Mouse (Mus musculus) kidney, adult 2 months (tissue): ENCODE measurements around the gene Coq10a. TPM values are rescaled to one million over a fixed set of nuclear protein-coding genes. Genes with fewer than 3 reads are reported as not detected.
"Not testable (repeated sequence)": the region's sequence is repeated elsewhere in the genome, so short reads cannot be mapped to it uniquely, and the experiment has no call there.

ENCODE experiments used
- DNase-seq: peaks from one replicate; pipeline ENCODE4 v3.0.0; 2021
- H3K27ac ChIP-seq: fragments of 200-500 bp; 2 replicates; pipeline ENCODE4 v1.5.1; 2012; ENCODE audit warnings: low read depth, low read length, control low read depth, inconsistent platforms; ENCODE audit not compliant: insufficient read depth
- H3K27me3 ChIP-seq: fragments of 200-500 bp; replicated peaks from 2 replicates; pipeline ENCODE4 v1.6.1; 2012; ENCODE audit warnings: mild to moderate bottlenecking, moderate library complexity, low read length, inconsistent platforms; ENCODE audit not compliant: control insufficient read depth, insufficient read depth
- H3K36me3 ChIP-seq: fragments of 200-500 bp; 2 replicates; pipeline ENCODE4 v1.6.1; 2012; ENCODE audit warnings: mild to moderate bottlenecking, moderate library complexity, low read length, inconsistent platforms; ENCODE audit not compliant: control insufficient read depth, insufficient read depth
- H3K4me1 ChIP-seq: fragments of 200-500 bp; 2 replicates; pipeline ENCODE4 v1.6.1; 2011; ENCODE audit warnings: low read length; ENCODE audit not compliant: control insufficient read depth, insufficient read depth
- H3K4me3 ChIP-seq: fragments of 200-500 bp; 2 replicates; pipeline ENCODE4 v1.5.1; 2011; ENCODE audit warnings: mild to moderate bottlenecking, low read depth, low read length, control low read depth; ENCODE audit not compliant: insufficient read depth
- CTCF ChIP-seq: fragments of 200-500 bp; conservative IDR thresholded peaks from 2 replicates; pipeline ENCODE4 v1.5.1; 2011; ENCODE audit warnings: low read depth, mild to moderate bottlenecking, control low read depth, low read length, moderate library complexity, mixed read lengths; ENCODE audit not compliant: insufficient read depth, insufficient read length
- POLR2A ChIP-seq: fragments of 200-500 bp; IDR thresholded peaks from one replicate; pipeline ENCODE4 v1.6.1; 2011; ENCODE audit warnings: low read depth, low read length, control low read depth
- WGBS: fragments of 180-500 bp; shearing (Covaris S2); methylation state at CpG from one replicate; pipeline ENCODE4 v1.1.7; 2018; 5-methylcytosine and 5-hydroxymethylcytosine counted together
- polyA plus RNA-seq: library from polyadenylated mRNA; depleted of rRNA; stranded (reverse); fragments of >200 nt; gene quantifications from 2 replicates; pipeline ENCODE4 v1.2.3, GENCODE M21; 2012

Coq10a gene
- polyA plus RNA-seq, 1 experiment: 58.7 TPM

DNA sequence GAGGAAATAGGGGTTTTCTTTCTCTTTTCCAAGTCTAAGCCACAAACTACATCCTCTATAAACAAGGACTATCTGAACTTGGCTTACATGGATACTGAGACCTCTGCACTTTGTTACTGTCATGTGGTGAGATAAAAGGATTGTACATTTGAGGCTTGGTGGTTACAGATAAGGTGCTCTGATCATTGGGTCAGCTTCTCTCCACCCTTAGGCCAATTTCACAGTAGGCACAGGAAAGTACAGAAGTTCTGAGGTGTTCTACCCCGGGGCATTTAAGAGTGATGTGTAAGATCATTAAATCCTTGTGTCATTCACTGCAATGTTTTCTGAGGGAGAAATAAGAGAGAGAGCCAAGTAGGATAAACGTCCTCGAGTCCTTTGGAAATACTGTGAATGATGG lies 32.2 kb downstream of the Coq10a start:
- no peak for TF ChIP-seq POLR2A
- TF ChIP-seq CTCF: no peak
- peak overlapping the region; percentile 97 for H3K27ac ChIP-seq
- H3K36me3 ChIP-seq: no peaks in the 10 kb centered on the region
- peak overlapping the region; percentile 78; the same call in 1 of the 2 replicates for H3K4me3 ChIP-seq
- 63% methylated on average over 3 of the region's 3 CpGs for WGBS
- no peak for DNase-seq
- peaks cover 19% of the 10 kb centered on the region for H3K4me1 ChIP-seq
- H3K27me3 ChIP-seq: no peaks in the 10 kb centered on the region

DNA sequence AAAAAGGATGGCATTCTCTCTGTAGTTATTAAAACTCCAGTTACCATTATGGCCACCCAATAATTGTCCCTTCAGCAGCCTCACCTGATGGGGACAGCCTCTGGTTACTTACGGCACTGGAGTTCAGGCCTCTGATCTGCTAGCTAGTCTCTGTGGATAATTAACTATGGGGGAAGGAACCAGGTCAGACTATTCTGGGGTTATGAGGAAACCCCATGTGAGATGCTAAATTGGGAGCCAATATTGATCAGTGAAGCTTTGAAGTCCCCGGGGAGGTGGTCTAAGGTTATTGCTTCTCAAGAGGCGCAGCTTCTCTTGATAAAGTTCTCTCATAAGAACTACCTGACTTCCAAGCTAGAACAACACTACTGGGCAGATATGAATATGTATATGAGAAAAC lies 32.6 kb downstream of the Coq10a start:
- peak; percentile 59 for DNase-seq
- H3K27me3 ChIP-seq: no peaks in the 10 kb centered on the region
- 73% methylated on average over 3 of the region's 3 CpGs for WGBS
- TF ChIP-seq POLR2A (no peak), CTCF (no peak)
- H3K4me1 ChIP-seq: peaks cover 19% of the 10 kb centered on the region
- H3K4me3 ChIP-seq: no peak overlapping the region
- peak overlapping the region; percentile 88; the same call in 1 of the 2 replicates for H3K27ac ChIP-seq
- no peaks in the 10 kb centered on the region for H3K36me3 ChIP-seq

DNA sequence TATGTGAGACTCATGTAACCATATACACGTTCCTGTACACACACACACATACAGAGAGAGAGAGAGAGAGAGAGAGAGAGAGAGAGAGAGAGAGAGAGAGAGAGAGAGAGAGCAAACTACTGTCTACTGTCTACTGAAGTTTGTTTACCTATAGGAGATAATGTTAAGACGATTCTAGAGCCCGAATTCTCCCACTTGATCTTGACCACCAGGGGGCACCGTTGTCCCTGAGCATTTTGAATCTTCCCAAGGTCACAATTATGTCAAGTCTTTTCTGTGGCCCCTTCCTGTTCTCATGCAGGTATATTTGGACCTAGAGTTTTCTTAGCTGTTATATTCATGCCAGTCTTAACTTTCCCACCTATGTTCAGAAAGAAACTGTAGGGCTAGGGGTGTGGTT lies 33.2 kb downstream of the Coq10a start:
- peak overlapping the region; percentile 88 for H3K27ac ChIP-seq
- H3K27me3 ChIP-seq: no peaks in the 10 kb centered on the region
- no peaks in the 10 kb centered on the region for H3K36me3 ChIP-seq
- WGBS: 2% methylated on average over 4 of the region's 4 CpGs
- H3K4me3 ChIP-seq: no peak overlapping the region
- TF ChIP-seq CTCF: peak; percentile 80
- no peak for TF ChIP-seq POLR2A
- DNase-seq: peak; percentile 84
- H3K4me1 ChIP-seq: peaks cover 19% of the 10 kb centered on the region

DNA sequence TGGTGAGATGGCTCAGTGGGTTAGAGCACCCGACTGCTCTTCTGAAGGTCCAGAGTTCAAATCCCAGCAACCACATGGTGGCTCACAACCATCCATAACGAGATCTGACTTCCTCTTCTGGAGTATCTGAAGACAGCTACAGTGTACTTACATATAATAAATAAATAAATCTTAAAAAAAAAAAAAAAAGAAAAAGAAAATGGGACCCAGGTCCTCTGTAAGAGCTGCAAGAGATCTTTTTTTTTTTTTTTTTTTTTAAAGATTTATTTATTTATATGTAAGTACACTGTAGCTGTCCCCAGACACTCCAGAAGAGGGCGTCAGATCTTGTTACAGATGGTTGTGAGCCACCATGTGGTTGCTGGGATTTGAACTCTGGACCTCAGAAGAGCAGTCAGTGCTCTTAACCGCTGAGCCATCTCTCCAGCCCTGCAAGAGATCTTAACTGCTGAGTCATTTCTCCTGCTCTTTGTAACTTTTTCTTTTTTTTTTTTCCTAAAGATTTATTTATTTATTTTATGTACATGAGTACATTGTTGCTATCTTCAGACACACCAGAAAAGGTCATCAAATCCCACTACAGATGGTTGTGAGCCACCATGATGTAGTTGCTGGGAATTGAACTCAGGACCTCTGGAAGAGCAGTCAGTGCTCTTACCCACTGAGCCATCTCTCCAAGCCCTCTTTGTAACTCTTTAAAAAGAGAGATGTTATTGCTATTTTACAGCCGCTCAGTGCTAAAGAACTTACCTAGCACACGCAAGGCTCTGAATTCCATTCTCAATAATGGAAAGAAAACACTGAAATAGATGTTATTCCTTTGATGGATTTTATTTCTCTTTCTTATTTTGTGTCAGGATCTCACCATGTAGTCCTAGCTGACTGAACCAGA lies 36.2 kb downstream of the Coq10a start:
- peaks cover 16% of the 10 kb centered on the region for H3K4me1 ChIP-seq
- 75% methylated on average over 6 of the region's 6 CpGs for WGBS
- DNase-seq: not testable (repeated sequence)

DNA sequence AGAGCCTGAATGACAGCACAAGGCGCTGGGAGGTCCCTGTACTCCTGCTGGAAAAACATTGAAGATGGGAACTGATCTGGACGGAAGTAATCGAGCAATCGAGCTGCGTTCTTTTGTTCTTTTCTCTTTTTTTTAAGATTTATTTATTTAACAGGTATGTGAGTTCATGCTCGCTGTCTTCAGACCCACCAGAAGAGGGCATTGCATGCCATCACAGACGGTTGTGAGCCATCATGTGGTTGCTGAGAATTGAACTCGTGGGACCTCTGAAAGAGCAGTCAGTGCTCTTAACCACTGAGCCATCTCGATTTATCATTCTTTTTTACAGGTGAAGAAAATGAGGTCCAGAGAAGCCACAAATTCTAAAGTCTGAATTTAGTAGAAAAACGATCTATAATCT lies 41.2 kb downstream of the Coq10a start:
- no peak for DNase-seq
- TF ChIP-seq CTCF (peak; percentile 35), POLR2A (no peak)
- H3K27me3 ChIP-seq: no peaks in the 10 kb centered on the region
- no peak overlapping the region for H3K4me3 ChIP-seq
- H3K36me3 ChIP-seq: peaks cover 2% of the 10 kb centered on the region; the same call in 1 of the 2 replicates
- H3K27ac ChIP-seq: no peak overlapping the region
- WGBS: 85% methylated on average over 10 of the region's 10 CpGs
- H3K4me1 ChIP-seq: peaks cover 6% of the 10 kb centered on the region; the same call in 1 of the 2 replicates

More for the DNA sequence above, 36.2 kb downstream of the Coq10a start:
- not testable (repeated sequence) for H3K36me3 ChIP-seq, H3K4me3 ChIP-seq, H3K27ac ChIP-seq, H3K27me3 ChIP-seq

DNA sequence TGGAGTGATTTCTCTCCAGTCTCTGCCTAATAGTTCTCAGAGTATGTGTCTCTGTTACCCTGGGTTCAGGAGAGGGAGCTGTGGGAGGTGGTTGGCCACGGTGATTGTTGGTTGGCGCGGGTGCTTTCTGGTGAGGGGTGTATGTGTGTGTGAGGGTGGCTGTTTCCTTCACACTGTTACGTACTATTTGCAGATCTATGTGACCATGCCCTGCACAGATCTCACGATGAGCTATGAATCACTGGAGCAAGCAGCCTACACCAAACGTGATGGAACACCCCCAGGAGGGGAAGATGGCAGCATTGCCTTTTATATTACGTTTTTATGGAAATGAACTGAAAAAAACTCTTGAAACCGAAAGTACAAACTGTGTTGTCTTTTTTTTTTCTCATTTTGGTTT lies 42.0 kb downstream of the Coq10a start:
- H3K4me3 ChIP-seq: no peak overlapping the region
- no peak for DNase-seq
- 90% methylated on average over 8 of the region's 8 CpGs for WGBS
- H3K27me3 ChIP-seq: no peaks in the 10 kb centered on the region
- TF ChIP-seq CTCF (no peak), POLR2A (no peak)
- no peak overlapping the region for H3K27ac ChIP-seq
- H3K36me3 ChIP-seq: peaks cover 2% of the 10 kb centered on the region; the same call in 1 of the 2 replicates
- H3K4me1 ChIP-seq: peaks cover 6% of the 10 kb centered on the region; the same call in 1 of the 2 replicates

DNA sequence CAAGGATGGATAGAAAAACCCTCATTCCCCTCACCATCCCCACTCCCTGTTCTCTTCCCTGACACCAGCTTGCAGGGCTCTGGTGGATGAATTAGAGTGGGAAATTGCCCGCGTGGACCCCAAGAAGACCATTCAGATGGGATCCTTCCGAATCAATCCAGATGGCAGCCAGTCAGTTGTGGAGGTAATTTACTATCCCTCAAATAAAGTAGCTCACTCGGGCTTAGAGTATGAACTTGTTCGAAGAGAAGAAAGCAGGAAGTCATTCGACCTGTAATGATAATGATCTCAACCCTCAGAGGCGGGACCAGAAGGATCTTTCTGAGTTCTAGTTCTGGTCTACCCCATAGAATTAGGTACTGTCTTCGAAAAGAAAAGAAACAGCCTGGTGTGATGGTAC lies 45.3 kb downstream of the Coq10a start:
- H3K36me3 ChIP-seq: no peaks in the 10 kb centered on the region; the same call in 1 of the 2 replicates
- no peak for TF ChIP-seq CTCF
- TF ChIP-seq POLR2A: no peak
- DNase-seq: no peak
- no peaks in the 10 kb centered on the region for H3K27me3 ChIP-seq
- H3K4me3 ChIP-seq: peak overlapping the region; percentile 96
- peaks cover 8% of the 10 kb centered on the region; the same call in 1 of the 2 replicates for H3K4me1 ChIP-seq
- WGBS: 47% methylated on average over 8 of the region's 8 CpGs
- no peak overlapping the region for H3K27ac ChIP-seq
